Mouse (Mus musculus) megakaryocyte, embryonic 14.5 days (primary cell): ENCODE measurements at regions not wholly inside any gene's neighbourhood (a gene's known extent, or its start where the extent isn't known, plus 50 kb on each side); places are given as distances from the start of the nearest gene placed in this dataset.

Experiments
- FLI1 ChIP-seq: IDR thresholded peaks from 2 replicates; pipeline ENCODE4 v1.6.1; 2012; ENCODE audit warnings: low read length, inconsistent platforms, mixed read lengths
- GATA1 ChIP-seq: IDR thresholded peaks from 3 replicates; pipeline ENCODE4 v1.6.1; 2012; ENCODE audit warnings: mixed read lengths, low read length, inconsistent platforms, borderline replicate concordance

GRCm38 (mm10) chr10:123875882-123876281 is 612.1 kb downstream of the Fam19a2 start:
- TF ChIP-seq GATA1: no peak
- no peak for TF ChIP-seq FLI1
